Mouse (Mus musculus): ENCODE measurements at regions not wholly inside any gene's neighbourhood (a gene's known extent, or its start where the extent isn't known, plus 50 kb on each side); places are given as distances from the start of the nearest gene placed in this dataset.

DNA sequence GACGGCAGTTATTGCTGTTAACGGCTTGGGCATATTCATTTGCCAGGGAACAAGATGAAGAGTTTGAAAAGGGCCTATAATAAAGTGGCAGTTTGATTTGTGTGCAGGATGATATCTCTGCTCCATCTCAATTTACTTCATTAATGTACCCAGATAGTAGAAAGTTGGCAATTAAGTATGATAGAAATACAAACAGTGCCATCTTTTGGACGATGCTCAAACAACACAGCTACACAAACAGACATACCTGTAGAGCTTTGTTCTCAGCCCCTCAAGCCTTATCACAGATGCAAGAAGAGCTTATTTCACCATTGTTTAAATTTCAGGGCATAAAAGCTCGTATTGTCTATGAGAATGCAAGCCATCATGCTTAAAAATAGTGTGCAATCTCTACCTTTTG is 82.2 kb downstream of the Tnfsf11 start:
- TF ChIP-seq CTCF (IDR thresholded peaks at IDR 0.05): peak; percentile 41
- intact Hi-C loops (cut with DNase I): loop anchor here (10.0 kb wide), 2 partner anchors 291 to 1081 kb away; no protein-coding TSS in a partner anchor
- Histone ChIP-seq H3K27ac (no peak overlapping the region), H3K4me3 (no peak overlapping the region)
- DNase-seq (ENCODE audit: extremely low spot score in 1 of 2, low spot score in 2 of 2): no peak

DNA sequence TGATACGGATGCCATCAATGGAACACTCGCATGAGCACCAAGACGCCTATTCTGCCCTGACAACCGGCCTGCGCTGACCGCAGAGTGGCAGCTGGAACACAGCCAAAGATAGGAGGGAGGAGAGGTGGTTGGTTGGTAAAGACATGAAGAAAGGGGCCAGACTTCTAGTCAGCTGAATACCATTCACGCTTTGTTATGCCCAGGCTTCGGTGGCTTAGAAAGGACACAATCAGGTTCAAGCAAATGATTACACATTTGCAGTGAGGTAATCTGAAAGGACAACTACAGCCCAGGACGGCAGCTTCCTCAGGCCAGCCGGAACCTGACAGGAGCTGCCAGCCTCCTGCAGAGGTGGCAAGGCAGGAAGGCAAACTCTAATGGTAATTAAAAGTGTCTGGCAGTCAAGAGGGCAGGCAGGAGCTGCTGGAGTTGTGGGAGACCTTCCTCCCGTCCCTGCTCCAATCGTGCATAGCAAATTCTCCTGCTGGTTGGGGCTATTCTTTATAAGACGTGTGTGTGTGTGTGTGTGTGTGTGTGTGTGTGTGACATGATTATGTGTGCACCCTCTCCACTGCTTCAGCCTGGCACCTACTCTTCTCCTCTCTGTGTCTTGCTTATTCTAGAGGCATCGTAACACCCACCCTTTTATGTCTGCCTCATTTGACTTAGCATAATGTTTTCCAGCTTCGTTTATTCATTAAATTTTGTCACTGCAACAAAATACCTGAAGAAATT is 91.4 kb downstream of the Tnfsf11 start:
- H3K27ac ChIP-seq: no peak overlapping the region
- TF ChIP-seq CTCF (IDR thresholded peaks at IDR 0.05): no peak
- intact Hi-C loops (cut with DNase I): no loop called here

DNA sequence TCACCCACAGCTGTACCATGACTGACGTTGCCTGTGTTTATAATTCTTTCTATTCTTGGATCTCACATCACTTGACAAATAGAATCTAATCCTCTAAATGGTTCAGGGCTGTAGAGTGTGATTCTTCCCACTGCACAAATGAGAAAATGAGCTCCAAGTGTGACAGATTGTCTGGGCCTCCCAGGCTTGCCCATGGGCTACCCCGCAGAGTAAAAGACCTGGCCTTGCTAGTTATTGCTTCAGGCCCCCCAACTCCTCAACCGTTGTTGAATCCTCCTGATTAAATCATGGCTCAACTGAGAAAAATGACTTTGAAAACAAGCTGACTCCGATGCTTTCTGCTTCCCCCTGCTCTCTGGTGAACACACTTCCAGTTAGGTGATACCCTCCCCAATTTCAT is 92.4 kb downstream of the Tnfsf11 start:
- no peak for TF ChIP-seq CTCF (IDR thresholded peaks at IDR 0.05)
- intact Hi-C loops (cut with DNase I): loop anchor here (1.0 kb wide), 1 partner anchor 10 kb away; no protein-coding TSS in a partner anchor
- DNase-seq (ENCODE audit: extremely low spot score in 1 of 2, low spot score in 2 of 2): no peak
- Histone ChIP-seq H3K4me3 (no peak overlapping the region), H3K27ac (no peak overlapping the region)

More for the DNA sequence above, 91.4 kb downstream of the Tnfsf11 start:
- DNase-seq (ENCODE audit: extremely low spot score in 1 of 2, low spot score in 2 of 2): no peak
- no peak overlapping the region for H3K4me3 ChIP-seq

DNA sequence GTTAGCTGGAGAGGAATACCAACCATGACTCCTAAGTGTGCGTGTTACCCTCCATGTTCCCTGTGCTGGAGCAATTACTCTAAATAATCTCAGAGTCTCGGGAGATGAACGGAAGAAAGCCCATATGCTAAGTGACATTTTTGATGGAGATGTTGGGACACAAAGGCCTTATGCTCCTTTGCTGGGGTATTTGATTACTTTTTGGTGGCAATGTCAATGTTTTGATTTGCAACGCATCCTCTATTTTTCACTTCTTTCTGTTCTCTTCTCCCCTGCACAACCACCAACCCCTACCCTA is 103.3 kb downstream of the Tnfsf11 start:
- Histone ChIP-seq H3K4me3 (no peak overlapping the region; the same call in 1 of the 2 replicates), H3K27ac (no peak overlapping the region)
- TF ChIP-seq CTCF (IDR thresholded peaks at IDR 0.05): no peak
- intact Hi-C loops (cut with DNase I): loop anchor here (5.0 kb wide), 2 partner anchors 68 to 278 kb away; no protein-coding TSS in a partner anchor
- no peak for DNase-seq (ENCODE audit: extremely low spot score in 1 of 2, low spot score in 2 of 2)

DNA sequence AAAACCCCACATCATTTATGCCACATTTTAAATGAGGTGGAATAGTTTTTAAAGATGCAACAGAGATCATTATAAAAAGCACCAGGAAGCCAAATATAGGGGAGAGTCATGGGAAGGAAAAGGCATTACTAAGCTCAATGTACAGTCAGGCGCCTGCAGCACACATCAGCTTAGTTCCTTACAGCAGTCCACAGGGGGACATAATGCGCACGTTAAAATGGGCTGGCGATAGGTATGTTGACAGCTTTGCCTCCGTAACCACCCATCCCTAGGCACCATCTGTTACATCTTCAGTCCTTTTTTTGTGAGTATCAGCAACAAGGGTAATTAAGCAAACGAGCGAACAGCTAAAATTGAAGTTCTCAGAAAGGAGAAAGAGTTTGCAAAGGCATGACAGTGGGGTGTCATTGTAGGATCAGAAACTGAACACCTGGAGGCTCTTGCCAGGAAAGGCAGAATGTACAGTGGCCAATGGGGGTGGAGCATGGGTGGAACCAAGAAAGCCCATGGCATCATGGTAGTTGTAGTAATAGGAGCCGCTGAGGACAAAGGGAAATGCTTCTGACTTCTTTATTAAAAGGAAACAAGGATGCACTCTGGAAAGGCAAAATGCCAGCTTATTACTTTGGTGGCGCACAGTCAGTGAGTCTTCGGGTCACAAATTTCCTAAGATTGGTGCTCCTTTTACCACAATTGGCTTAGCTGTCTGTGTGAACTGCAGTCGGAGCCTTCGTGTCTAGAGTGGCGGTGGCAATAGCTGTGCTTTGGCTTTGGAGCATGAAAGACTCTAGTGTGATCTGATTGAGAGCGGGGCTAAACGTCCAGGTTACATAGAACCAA is 103.9 kb downstream of the Tnfsf11 start:
- no peak for TF ChIP-seq CTCF (IDR thresholded peaks at IDR 0.05)
- peak overlapping the region; percentile 34 for H3K4me3 ChIP-seq
- DNase-seq (ENCODE audit: extremely low spot score in 1 of 2, low spot score in 2 of 2): peak; percentile 16 to 30
- intact Hi-C loops (cut with DNase I): loop anchor here (5.0 kb wide), 2 partner anchors 68 to 278 kb away; no protein-coding TSS in a partner anchor
- no peak overlapping the region; the same call in 1 of the 2 replicates for H3K27ac ChIP-seq

DNA sequence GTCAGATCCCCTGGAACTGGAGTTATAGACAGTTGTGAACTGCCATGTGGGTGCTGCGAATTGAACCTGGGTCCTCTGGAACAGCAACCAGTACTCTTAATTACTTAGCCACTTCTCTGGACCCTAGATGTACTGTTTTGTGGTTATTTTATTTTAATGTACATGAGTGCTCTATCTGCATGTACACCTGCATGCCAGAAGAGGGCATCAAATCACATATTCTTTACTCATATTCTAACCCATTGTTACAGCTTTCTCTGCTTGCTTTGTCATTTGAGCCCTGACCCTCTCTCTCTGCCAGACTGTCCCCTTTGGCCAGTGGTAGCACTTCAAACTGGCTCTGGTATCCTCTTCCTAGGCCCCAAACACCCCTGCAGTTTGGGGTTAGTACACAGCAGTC is 105.1 kb downstream of the Tnfsf11 start:
- Histone ChIP-seq H3K4me3 (no peak overlapping the region), H3K27ac (no peak overlapping the region)
- intact Hi-C loops (cut with DNase I): loop anchor here (5.0 kb wide), 2 partner anchors 70 to 280 kb away; no protein-coding TSS in a partner anchor
- peak; percentile 41 for TF ChIP-seq CTCF (IDR thresholded peaks at IDR 0.05)
- no peak for DNase-seq (ENCODE audit: extremely low spot score in 1 of 2, low spot score in 2 of 2)

DNA sequence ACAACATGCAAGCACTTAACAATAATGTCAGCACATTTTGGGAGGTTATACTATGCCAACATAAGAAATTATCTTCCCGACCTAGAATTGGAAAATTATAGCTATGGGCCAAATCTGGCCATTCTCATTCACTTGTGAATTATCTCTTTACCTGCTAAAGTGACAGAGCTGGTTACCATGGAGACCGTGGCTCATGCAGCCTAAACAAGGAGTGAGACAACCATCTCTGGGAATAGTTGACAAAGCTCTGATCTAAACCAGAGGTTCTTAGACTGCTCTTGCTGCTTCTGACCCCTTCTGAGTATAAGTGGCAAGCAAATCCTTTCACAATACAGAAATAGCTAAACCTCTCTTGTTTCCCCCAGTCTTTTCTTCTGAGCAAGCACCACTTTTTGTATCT is 108.7 kb upstream of the Fam216b start:
- no peak for DNase-seq (ENCODE audit: extremely low spot score in 1 of 2, low spot score in 2 of 2)
- Histone ChIP-seq H3K27ac (no peak overlapping the region), H3K4me3 (no peak overlapping the region)
- TF ChIP-seq CTCF (IDR thresholded peaks at IDR 0.05): no peak
- intact Hi-C loops (cut with DNase I): no loop called here

DNA sequence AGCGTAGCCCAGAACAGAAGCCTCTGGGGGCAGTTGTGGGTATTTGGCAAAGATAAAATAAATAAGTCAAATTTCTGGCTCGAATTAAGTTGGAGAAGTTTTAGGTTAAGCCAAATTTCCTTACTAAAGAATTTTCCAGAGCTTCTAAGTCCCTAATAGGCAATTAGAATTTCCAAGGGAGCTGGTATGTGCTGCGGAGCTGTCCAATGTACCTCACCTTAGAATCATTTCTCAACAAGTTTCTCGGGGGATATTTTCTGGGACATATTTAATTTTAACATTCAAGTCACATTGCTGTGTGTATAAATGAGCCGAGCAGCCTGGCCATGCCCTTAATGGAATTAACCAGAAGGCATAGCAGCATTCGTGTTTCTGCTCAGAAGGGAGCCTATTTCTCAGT is 90.8 kb upstream of the Fam216b start:
- no peak overlapping the region for H3K27ac ChIP-seq
- no peak for TF ChIP-seq CTCF (IDR thresholded peaks at IDR 0.05)
- no peak overlapping the region for H3K4me3 ChIP-seq
- intact Hi-C loops (cut with DNase I): no loop called here
- no peak for DNase-seq (ENCODE audit: extremely low spot score in 1 of 2, low spot score in 2 of 2)

DNA sequence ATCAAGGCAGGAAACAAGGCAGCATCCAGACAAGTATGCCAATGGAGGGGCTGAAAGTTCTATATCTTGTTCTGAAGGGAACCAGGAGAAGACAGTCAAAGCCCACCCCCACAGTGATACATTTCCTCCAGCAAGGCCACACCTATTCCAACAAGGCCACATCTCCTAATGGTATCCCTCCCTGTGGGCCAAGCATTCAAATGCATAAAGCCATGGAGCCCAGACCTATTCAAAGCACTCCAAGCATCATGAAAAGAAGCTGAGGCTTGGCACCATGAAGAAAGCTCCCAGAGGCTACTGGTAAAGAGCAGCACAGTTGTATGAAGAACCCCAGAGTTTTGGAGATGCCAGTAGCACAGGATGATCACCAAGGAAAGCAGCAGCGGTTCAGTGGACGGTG is 84.6 kb upstream of the Fam216b start:
- no peak overlapping the region for H3K4me3 ChIP-seq
- intact Hi-C loops (cut with DNase I): no loop called here
- no peak overlapping the region for H3K27ac ChIP-seq
- DNase-seq (ENCODE audit: extremely low spot score in 1 of 2, low spot score in 2 of 2): no peak
- TF ChIP-seq CTCF (IDR thresholded peaks at IDR 0.05): no peak

DNA sequence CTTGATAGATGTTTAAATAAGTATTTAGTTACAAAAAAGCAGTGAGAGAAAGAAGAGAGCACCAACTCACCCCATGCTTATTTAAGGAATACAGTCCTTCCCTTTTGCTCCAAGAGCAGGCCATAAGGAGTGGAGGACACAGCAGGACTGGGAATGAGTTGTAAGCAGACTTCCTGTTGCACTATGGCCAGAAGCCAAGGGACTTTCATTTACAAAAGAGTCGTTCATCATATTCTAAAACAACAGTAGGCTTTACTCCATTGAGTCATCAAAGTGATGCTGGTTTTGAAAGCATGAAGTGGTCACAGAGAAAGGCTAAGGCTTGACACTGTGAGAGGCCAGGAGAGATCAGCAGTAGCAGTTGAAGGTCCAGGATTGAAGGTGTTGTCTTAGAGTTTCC is 84.1 kb upstream of the Fam216b start:
- intact Hi-C loops (cut with DNase I): no loop called here
- H3K4me3 ChIP-seq: no peak overlapping the region
- no peak overlapping the region for H3K27ac ChIP-seq
- TF ChIP-seq CTCF (IDR thresholded peaks at IDR 0.05): no peak
- no peak for DNase-seq (ENCODE audit: extremely low spot score in 1 of 2, low spot score in 2 of 2)

DNA sequence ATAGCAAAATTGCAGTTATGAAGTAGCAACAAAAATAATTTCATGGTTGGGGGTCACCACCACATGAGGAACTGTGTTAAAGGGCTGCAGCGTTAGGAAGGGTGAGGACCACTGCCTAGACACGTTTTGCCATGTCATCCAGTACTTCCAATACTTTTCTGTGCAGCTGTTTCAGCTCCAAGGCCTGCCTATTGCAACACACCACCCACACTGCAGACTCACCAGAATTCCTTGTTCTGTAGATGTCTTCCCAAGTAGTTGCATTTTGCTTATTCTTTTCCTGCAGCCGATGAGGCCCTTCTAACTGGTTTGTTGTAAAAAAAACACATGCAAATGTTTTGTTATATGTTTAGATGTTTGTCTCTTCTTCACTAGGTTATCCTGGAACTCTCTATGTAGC is 72.0 kb upstream of the Fam216b start:
- TF ChIP-seq CTCF (IDR thresholded peaks at IDR 0.05): no peak
- no peak for DNase-seq (ENCODE audit: extremely low spot score in 1 of 2, low spot score in 2 of 2)
- intact Hi-C loops (cut with DNase I): no loop called here
- no peak overlapping the region for H3K27ac ChIP-seq
- H3K4me3 ChIP-seq: no peak overlapping the region

DNA sequence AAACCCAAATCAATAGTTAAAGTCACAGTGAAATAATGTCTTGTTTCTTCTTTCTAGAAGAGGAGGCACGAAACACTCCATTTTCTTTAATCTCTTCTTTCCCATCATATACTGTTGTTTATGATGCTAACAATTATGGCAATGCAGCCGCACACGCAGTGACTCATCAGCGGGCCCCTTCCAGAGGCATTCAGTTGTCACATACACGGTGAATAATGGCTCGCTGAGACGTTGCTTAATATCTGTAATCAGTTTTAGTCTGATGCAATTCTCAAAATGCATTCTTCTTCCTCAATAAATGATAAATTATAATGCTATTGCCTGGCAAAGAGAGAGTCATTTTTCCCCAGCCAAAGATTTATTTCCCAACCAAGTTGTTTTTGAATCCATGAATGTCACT is 70.8 kb upstream of the Fam216b start:
- H3K4me3 ChIP-seq: no peak overlapping the region
- TF ChIP-seq CTCF (IDR thresholded peaks at IDR 0.05): no peak
- no peak for DNase-seq (ENCODE audit: extremely low spot score in 1 of 2, low spot score in 2 of 2)
- H3K27ac ChIP-seq: no peak overlapping the region
- intact Hi-C loops (cut with DNase I): no loop called here

All from left cerebral cortex, adult 2 months (tissue).